In genomic region chr14:83008549-83008948, GRCm38 (mm10) we compare ENCODE assay signal across 15 mouse cellular contexts.
"Had no signal": no experiment of that assay in that cellular context is flagged by ENCODE, and none has a peak within 500 bp of the region (broad histone marks: within the 10 kb centered on the region; RNA-seq: fewer than 3 reads in every experiment).

No protein-coding gene starts in this region.

- H3K4me1 ChIP-seq: limb, embryonic 13.5 days; neural tube, embryonic 15.5 days had no signal

- H3K9me3 ChIP-seq: limb, embryonic 13.5 days; midbrain, embryonic 10.5 days; neural tube, embryonic 15.5 days had no signal

- H3K4me2 ChIP-seq: limb, embryonic 13.5 days; lung, embryonic 14.5 days; neural tube, embryonic 15.5 days had no signal

- H3K9ac ChIP-seq: limb, embryonic 13.5 days; liver, embryonic 14.5 days; lung, embryonic 14.5 days; neural tube, embryonic 15.5 days had no signal

- DNase-seq: kidney, postnatal 10 days; kidney, postnatal 4 days; left cerebral cortex, postnatal 4 days; lung, embryonic 14.5 days; lung, postnatal 10 days; lung, postnatal 4 days; right cerebral cortex, adult 18-20 months; right cerebral cortex, postnatal 25 days; thymus, postnatal 4 days had no signal

- H3K4me3 ChIP-seq: limb, embryonic 13.5 days; midbrain, embryonic 10.5 days; myocyte; neural tube, embryonic 15.5 days had no signal

- H3K27ac ChIP-seq: limb, embryonic 13.5 days; liver, embryonic 14.5 days; midbrain, embryonic 10.5 days; neural tube, embryonic 15.5 days; stomach, postnatal 0 days had no signal

- H3K27me3 ChIP-seq: limb, embryonic 13.5 days; neural tube, embryonic 15.5 days had no signal

- H3K36me3 ChIP-seq: limb, embryonic 13.5 days; midbrain, embryonic 10.5 days; neural tube, embryonic 15.5 days had no signal
